Mouse (Mus musculus) bone marrow macrophage, adult 2 months (primary cell): Measurements from ENCODE around the gene Grip1.

ENCODE experiments used
- CTCF ChIP-seq: IDR thresholded peaks from 2 replicates; pipeline ENCODE4 v1.5.1; 2012; ENCODE audit warnings: low read depth, mild to moderate bottlenecking, low read length, moderate library complexity
- POLR2A ChIP-seq: IDR thresholded peaks from 2 replicates; pipeline ENCODE4 v1.6.1; 2012; ENCODE audit warnings: mild to moderate bottlenecking, low read depth, low read length, borderline replicate concordance

GRCm38 (mm10) chr10:119842004-119842403, 388.4 kb downstream of the Grip1 start:
- TF ChIP-seq POLR2A: no peak
- no peak for TF ChIP-seq CTCF
